Mouse (Mus musculus) thymus, postnatal 10 days (tissue): ENCODE results near the gene Sptb.

ENCODE experiments used
- DNase-seq, 2 experiments: peaks; one replicate each; pipeline ENCODE4 v3.0.0; 2021; ENCODE audit warnings: low spot score in 2 of 2

Gene Sptb

GRCm38 (mm10) chr12:76576061-76576460 is 134.3 kb downstream of the Sptb start:
- no peak for DNase-seq

- DNase-seq: no peak
Observed at GRCm38 (mm10) chr12:76574815-76575214, 135.5 kb downstream of the Sptb start.

GRCm38 (mm10) chr12:76573381-76573780 is 137.0 kb downstream of the Sptb start:
- DNase-seq: no peak

- no peak for DNase-seq
Observed at GRCm38 (mm10) chr12:76572261-76573251, 137.8 kb downstream of the Sptb start.

- DNase-seq: no peak
Observed at GRCm38 (mm10) chr12:76571266-76571665, 139.1 kb downstream of the Sptb start.

GRCm38 (mm10) chr12:76570221-76570940 is 140.0 kb downstream of the Sptb start:
- DNase-seq: no peak

- no peak for DNase-seq
Observed at GRCm38 (mm10) chr12:76566284-76566683, 144.1 kb downstream of the Sptb start.

- no peak for DNase-seq
Observed at GRCm38 (mm10) chr12:76562196-76562595, 148.2 kb downstream of the Sptb start.

- no peak for DNase-seq
Observed at GRCm38 (mm10) chr12:76558206-76558605, 152.1 kb downstream of the Sptb start.

- DNase-seq: no peak
Observed at GRCm38 (mm10) chr12:76556745-76557389, 153.5 kb downstream of the Sptb start.

GRCm38 (mm10) chr12:76556187-76556586 is 154.2 kb downstream of the Sptb start:
- DNase-seq: no peak

- DNase-seq: no peak
Observed at GRCm38 (mm10) chr12:76554871-76555386, 155.4 kb downstream of the Sptb start.

- no peak for DNase-seq
Observed at GRCm38 (mm10) chr12:76554392-76554791, 156.0 kb downstream of the Sptb start.

GRCm38 (mm10) chr12:76553917-76554316 is 156.4 kb downstream of the Sptb start:
- DNase-seq: no peak

GRCm38 (mm10) chr12:76552958-76553357 is 157.4 kb downstream of the Sptb start:
- DNase-seq: no peak

GRCm38 (mm10) chr12:76552321-76552720 is 158.0 kb downstream of the Sptb start:
- DNase-seq: no peak

GRCm38 (mm10) chr12:76549203-76549602 is 161.1 kb downstream of the Sptb start:
- no peak for DNase-seq

- DNase-seq: no peak
Observed at GRCm38 (mm10) chr12:76548082-76548423, 162.3 kb downstream of the Sptb start.

GRCm38 (mm10) chr12:76547409-76548081 is 162.8 kb downstream of the Sptb start:
- DNase-seq: peak; percentile 43 to 47

GRCm38 (mm10) chr12:76546383-76547276 is 163.7 kb downstream of the Sptb start:
- DNase-seq: no peak
